Mouse (Mus musculus): ENCODE results near the gene Rpusd3.

Gene Rpusd3

DNA sequence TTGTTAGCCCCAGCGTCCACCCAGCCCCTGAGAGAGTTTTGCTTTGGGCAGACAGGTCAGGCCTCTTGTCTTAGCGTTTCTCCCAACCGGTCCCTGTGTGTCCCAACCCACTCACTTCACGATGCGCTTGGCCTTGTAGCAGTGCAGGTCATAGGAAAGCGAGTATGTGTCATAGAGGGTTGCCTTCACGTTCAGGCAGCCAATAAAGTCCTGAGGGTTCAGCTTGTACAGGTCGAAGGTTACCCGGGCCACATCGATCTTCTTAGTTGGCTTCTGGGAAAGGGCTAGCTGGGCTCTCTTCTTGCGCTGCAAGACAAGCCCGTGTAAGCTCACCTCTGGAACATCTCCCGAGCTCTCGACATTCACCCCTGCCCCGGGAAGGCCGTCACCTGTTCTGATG lies 8.9 kb upstream of the Rpusd3 start:
- no peak for DNase-seq

DNA sequence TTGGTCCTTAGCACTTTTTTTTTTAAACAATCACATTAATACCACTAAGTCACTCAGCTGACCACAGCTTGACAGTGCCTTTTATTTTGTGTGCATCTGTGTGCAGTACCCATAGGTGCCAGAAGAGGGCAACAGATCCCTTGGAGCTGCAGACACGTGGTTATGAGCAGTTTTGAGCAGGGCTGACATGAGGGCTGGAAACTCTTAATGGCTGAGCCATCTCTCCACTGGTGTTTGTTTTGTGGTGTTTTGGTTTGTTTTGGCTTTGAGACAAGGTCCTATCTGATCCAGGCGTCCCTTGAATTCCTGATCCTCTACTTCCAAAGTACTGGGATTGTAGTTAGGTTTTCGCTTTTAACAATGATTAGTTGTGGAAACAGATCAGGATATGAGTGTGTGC lies 8.3 kb upstream of the Rpusd3 start:
- DNase-seq, result peak; percentile 59 to 83

DNA sequence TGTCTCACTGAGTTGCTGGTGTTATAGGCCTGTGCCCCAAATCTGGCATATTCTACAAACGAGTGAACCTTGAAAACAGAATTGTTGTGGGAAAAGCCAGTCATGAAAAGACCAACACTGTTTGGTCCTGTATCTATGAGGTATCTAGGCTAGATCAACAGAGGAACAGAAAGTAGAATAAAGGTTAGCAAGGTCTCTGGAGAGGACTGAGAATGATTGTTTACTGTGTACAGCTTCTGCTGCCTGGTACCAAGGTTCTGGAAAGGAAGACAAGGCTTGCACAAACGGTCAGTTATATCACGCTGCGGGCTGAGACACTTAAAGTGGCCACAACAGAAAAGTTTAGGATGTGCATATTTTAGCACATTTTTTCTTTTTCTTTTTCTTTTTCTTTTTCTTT lies 7.6 kb upstream of the Rpusd3 start:
- DNase-seq, result no peak

DNA sequence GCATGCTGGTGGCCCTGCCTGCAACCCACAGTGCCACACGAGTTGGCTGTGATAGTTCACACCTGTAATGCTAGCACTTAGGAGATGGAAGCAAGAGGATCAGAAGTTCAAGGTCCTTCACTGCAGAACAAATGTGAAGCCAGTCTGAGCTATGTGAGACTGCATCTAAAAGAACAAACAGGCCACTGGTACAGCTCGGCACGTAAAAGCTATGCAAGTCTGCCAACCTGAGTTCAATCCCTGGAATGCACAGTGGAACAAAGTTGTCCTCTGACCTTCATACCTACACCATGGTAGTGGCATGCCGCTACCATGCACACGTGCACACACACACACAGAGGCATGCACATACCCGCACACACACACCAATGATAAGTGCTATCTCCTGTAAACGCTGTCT lies 5.0 kb upstream of the Rpusd3 start:
- peak in 1 of 2 experiments; percentile 42 for DNase-seq

DNA sequence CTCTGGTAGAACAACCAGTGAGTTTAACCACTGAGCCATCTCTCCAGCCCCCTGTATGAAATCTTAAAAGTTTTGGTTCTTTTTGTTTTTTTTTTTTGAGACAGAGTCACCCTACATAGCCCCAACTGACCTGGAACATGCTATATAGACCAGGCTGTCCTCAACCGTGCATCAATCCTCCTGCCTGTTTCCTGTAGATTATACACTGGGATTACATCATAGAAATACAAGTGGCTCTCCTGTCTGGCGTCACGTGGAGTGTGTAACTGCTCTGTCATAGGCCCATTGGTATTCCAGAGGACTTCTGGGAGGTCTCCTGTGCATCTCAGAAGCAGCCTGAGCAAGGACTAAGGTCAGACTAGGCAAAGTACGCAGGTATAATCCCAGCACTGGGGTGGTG lies 3.9 kb upstream of the Rpusd3 start:
- no peak for DNase-seq

DNA sequence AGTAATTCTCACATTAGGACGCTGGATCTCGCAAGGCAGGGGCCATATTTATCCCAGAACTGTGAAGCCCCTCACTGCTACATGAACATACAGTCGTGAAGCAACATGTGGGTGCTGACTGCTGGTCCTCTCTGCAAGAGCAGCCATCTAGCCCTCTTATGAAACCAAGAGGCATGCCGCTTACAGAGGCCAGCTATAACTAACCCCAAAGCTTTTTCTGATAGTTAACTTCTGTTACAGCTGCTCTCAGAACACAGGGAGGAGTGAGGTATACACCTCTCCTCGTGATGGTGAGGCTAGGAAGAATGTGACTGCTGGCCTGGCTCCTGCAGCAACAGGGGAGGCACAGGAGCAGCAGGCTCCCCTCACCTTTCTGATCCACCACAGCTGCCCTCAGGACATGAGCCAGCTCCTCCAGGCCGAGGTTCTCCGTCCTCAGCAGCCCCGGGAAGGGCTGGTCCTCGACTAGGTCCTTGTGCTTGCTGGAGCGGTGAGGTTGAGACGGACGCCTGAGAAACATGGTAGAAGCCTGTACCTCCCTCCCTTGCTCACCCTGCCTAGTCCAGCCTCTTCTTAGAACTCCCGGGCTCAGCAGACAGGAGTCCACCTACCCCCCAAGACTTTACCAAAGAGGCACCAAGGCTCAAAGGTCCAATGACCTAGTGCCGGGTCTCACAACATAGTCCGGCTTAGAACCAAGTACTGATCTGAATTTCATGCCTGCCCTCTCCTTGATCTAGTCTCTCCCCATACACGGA lies 520 bp downstream of the Rpusd3 start:
- peak in 1 of 2 experiments; percentile 50 for DNase-seq

DNA sequence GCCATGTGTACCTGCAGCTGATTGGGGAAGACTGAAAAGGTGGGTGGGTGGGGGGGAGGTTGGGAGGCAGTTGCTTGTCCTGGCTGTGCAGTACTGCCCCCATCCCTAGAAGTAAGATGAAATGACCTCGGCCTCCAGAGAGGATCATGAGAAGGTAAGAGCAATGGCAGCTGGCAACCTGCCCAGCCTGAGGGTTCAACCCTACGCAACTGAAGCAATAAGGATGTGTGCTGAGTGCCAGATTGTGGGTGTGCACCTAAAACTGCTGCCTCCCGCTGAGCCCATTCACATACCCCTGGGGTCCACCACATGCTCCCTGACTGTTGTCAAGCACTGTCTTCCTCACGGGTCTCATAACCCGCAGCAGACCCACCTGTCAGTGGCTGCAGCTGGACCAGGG lies 2.7 kb downstream of the Rpusd3 start:
- peak in 1 of 2 experiments; percentile 42 for DNase-seq

DNA sequence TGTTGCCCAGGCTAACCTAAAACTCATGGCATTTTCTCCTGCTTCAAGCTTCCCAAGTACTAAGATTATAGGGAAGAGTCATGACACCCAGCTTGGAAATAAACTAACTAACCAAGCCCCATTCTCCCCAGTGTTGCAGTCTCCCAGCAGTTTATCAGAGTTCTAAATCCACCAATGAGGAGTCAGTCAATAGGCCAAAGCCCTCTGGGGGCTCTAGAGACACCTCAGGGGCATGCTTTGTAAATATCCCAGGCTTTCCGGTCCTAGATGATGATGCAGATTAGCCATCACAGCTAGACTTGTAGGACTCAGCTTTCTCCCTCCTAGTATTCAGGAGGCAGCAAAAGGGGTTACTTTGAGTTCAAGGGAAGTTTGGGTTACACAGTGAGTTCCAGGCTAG lies 9.1 kb downstream of the Rpusd3 start:
- DNase-seq, result no peak

DNA sequence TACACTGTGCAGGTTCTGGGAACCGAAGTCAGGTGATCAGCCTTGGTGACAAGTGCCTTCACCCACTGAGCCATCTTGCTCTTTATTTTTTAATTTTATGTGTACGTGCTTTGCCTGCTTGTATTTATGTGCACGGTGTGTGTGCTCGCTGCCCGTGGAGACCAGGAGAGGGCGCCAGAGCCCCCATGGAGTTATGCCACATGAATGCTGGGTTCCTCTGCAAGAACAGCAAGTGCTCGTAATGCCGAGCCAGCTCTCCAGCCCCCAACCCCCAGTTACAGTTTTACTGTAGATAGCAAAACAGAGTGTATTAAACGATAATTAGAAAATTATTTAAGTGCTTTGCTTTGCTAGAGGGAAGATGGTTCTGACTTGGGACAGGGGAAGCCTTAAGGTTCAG lies 12.5 kb downstream of the Rpusd3 start:
- DNase-seq, result peak in 1 of 2 experiments; percentile 50

DNA sequence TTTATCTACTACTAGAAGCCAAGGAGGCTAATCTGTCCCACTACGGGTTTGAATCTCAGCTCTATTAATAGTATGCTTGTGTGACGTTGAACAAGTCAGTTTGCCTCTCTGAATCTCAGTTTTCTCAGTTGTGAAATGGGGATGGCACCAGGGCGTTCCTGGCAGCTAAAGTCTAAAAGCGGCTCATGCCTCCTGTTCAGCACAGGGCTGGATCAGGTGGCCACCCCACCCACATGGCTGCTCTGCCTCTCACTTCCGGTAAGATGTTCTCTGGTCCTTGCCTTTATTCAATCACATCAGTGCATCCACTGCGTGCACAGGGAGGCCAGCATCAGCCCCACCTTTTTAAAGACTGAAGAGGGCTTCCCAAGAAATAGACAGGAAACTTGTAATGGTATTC lies 13.7 kb downstream of the Rpusd3 start:
- DNase-seq, result no peak

DNA sequence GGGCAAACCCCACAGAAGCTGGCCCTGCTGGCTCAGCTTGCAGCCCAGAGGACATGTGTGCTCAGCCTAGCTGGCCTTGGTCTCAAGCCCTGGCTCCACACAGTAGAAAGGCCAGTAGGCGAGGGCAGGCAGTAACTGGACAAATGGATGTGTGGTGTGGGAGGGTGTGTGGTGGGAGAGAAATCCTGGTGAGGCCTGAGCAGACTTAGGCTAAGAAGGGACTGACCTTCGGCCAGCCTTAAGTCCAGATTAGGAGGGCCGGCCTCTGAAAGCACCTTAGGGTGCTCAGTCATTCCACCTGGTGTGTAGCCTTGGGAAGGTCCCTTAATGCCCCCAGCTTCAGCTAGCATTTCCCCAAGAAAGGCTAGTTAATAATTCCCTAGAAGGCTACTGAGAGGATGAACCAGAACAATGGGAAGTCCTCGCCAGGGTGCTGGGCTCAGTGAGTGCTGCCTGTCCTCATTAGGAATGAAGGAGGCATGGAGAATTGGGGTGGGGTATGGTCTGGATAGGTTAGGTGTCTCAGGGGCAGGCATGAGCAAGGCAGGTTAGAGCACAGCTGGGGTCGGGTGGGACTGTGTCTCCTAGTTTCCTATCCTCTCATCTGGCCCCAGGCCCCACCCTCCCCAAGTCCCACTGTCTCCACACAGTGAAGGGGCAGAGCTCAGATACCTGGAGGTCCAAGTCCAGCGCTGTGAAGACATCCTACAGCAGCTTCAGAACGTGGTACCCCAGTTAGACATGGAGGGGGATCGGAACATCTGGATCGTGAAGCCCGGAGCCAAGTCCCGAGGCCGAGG lies 14.3 kb downstream of the Rpusd3 start:
- DNase-seq, result peak in 1 of 2 experiments; percentile 29

DNA sequence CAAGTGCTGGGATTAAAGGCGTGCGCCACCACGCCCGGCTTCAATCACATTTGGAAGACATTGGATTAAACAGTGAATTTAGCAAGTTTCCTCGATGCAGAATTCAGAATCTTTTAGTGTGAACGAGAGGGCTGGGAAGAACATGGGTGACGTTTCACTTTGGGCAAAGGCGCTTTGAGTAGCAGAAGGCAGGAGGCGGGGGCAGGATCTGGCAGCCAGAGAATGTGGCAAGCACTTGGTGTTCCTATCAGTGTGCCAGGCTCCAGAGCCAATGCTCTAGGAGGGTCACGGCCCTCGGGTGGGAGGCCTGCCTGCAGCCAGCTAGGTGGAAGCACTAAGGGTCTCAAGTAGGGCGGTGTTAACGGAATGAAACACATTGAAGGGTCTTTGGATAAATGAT lies 17.0 kb downstream of the Rpusd3 start:
- peak; percentile 71 to 78 for DNase-seq

DNA sequence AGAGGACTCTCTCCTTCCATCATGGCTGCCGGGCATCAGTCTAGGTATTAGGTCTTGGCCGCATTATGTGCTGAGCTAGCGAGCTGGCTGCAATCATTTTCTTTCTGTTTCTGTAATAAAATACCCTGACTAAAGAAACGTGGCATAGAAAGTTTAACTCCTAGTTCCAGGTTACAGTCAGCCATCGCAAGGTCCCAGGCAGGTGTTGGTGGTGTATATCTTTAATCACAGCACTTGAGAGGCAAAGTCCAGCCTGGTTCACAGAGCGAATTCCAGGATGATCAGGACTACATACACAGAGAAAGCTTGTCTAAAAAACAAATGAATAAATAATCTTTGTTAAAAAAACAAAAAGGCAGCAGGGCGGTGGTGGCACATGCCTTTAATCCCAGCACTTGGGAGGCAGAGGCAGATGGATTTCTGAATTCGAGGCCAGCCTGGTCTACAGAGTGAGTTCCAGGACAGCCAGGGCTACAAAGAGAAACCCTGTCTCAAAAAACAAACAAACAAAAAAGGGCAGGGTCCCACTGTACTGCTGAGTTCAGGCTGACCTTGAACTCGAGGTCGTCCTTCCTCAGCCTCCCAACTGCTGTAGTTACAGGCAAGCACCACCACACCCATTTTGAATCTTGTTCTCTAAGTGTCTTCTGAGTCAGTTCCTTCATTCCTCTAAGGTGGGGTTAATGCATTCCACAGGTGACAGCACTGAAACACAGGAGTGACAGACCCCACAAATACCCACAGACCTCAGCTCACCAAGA lies 22.7 kb downstream of the Rpusd3 start:
- no peak for DNase-seq

DNA sequence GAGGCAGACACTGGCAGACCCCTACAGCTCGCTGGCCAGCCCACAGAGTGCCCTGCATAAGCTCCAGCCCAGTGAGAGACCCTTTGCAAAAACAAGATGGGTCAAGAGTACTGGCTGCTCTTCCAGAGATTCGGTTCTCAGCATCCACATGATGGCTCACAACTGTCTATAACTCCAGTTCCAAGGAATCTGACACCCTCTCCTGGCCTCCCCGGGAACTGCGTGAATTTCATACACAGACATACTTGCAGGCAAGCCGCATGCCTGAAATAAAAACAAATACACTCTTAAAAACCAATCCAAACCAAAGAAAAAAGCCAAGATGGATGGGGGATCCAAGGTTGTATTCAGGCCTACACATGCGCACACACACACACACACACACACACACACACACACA lies 23.6 kb downstream of the Rpusd3 start:
- DNase-seq, result no peak

DNA sequence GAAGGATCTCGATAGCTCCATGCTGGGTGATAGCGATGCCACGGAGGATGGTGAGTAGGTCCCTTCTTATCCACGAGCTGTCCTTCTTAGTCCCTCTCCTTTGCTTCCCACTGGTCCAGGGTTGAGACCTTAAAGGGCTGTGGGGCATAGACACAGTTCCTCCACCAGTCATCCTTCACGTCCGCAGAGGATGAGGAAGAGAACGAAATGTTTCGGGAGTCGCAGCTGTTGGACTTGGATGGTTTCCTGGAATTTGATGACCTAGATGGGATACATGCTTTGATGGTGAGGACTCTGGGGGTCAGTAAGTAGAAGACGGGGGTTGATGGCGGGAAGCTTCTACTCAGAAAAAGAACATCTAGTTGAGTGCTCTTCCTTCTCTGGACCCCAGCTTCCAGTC lies 24.3 kb downstream of the Rpusd3 start:
- DNase-seq, result no peak

DNA sequence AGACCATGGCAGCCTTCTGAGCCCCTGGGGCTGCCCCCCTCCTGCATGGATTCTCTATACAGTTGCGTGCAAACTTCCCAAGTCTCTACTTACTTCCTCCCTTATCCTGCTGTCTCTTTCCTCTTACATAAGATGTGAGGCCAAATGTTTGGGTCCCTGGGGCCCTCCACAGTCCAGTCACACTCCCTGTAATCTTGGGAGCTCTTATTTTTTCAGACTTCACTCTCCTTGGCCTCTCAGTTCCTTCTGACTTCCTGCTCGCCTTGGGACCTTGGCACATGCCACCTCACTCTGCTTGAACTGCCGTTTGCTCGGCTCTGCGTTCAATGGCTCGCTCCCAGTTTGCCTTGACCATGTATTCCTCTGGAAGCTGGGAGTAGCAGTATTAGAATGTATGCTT lies 25.2 kb downstream of the Rpusd3 start:
- no peak for DNase-seq

DNA sequence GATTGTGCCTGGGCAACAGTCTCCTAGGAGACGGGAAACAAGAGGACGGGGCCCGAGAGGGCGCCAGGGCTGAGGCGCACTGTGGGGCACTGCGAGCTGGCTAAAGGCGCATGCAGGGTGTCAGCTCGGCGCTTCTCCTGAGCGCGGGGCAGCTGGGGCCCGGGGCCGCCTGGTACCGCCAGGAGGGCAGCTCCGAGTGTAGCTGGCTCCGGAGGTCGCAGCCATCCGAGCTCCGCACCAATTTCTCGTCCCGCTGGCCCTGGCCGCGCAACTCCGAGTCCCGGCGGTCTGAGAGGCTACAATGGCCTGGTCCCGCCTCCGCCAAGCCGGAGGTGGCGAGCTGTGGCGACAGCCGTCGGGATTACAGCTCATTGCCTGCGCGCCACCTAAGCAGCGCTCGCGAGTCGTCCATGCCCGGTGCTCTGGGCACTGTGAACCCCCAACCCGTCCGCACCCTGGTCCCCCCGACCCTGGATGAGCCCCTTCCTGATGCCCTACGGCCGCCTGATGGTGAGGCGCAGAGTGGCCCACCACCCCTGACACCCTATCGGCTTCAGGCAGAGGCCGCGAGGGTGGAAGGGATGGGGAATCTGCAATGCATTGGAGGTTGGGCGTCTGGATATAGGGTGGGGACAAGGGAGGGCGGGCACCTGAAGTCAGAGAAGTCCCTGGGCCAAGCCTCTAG lies 26.6 kb downstream of the Rpusd3 start:
- DNase-seq, result peak; percentile 65 to 71

DNA sequence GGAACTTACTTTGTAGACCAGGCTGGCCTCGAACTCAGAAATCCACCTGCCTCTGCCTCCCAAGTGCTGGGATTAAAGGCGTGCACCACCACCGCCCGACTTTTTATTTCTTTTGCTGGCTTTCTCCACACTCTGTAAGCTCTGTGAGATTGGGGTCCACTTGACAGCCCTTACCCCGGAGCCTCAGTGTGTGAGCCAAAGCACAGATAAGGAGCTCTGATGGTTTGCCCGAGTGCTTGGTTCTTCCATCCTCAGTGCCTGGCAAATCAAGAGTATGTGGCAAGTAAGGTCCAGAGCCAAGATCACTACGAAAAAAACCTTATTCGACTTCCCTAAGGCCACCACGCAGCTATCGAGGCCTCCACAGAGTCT lies 27.1 kb downstream of the Rpusd3 start:
- no peak for DNase-seq

DNA sequence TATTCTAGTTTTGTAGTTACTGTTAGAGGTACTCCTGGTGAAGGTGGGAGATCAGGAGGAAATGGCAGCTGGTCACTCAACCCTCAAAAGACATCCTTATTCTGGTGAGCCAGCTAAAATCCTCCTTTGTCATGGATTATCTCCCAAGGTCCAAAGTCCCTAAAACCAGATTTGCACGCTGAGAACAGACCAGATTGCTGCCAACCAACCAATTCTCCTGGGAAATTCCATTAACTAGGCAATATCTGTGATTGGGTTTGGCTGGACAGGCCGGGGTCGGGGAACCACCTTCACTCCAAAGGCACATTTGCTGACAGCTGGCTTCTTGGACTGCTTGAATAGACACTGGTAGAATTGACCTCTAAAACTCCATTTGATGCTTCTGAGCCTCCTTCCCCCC lies 28.4 kb downstream of the Rpusd3 start:
- no peak for DNase-seq

DNA sequence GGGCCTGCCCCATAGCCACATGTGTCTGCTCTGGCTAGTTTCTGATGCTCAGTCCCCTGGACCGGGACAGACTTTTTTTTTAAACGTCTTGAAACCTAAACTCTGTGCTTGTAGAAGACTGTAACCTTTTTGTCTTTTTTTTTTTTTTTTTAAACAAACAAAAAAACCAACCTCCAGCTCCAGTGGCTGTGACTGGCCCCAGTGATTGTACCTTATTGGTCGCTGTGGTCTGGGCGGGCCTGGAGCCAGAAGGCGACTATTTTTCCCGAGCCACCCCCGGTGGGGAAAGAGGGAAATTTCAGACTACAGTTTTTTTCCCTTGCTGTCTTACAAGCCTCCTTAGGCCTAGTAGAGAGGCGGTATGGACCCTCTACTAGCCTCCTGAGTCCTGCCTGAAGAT lies 30.2 kb downstream of the Rpusd3 start, which contains the start of gene Ttll3:
TSS of gene Ttll3 (plus strand) at position 301 of the 400 bp plus-strand sequence.
- no peak for DNase-seq

DNA sequence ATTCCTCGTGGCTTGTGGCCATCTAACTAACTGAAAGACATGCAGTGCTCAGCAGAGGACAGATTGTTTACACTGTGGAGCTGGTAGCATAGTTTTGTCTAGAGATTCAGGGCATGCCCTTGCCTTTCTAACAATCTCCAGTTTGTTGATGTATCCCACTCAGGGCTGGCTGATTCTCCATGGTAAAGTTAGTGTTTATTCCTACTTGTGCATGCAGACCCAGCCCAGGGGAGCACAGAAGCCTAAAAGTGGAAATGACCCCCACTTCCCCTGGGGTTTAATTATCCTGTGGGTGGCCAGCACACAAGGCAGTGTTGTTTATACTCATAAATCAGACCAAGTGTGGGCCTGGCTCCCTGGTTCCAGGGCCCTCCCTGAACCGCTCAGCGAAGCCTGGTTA lies 33.1 kb downstream of the Rpusd3 start:
- DNase-seq, result no peak

DNA sequence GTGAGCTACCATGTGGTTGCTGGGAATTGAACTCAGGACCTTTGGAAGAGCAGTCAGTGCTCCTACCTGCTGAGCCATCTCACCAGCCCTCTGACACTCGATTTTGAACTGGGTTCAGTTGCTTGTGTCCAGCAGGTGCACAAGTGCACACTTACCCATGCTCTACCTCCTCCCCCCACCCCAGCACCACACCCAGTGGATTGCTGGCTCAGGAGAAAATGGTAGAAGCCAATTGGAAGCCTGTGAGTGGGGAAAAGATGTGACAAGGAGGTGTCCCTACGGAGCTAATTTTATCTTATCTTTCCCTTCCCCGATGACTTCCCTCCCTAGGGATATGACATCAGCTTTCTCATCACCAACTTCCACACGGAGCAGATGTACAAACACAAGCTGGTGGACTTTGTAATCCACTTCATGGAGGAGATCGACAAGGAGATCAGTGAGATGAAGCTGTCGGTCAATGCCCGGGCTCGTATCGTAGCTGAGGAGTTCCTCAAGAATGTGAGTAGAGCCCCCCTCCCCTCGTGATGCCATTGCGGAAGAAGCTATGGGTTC lies 33.9 kb downstream of the Rpusd3 start:
- no peak for DNase-seq

All from cerebellum, postnatal 14 days (tissue).